Mouse (Mus musculus) heart, embryonic 11.5 days (tissue): ENCODE measurements around the gene Slc24a2. TPM values are rescaled to one million over a fixed set of nuclear protein-coding genes. Genes with fewer than 3 reads are reported as not detected.

ENCODE experiments used
- ATAC-seq: fragments of 200-750 bp; cut with Nextera tagmentation; replicated peaks from 2 replicates; pipeline ENCODE4 v1.8.0; 2017; ENCODE audit warnings: moderate library complexity; ENCODE audit not compliant: insufficient number of reproducible peaks, low FRiP score, low TSS enrichment
- H3K27ac ChIP-seq: fragments of 300-500 bp; sonication (generic); 2 replicates; pipeline ENCODE4 v1.5.1; 2014; ENCODE audit warnings: mild to moderate bottlenecking, low read depth, low read length
- H3K27me3 ChIP-seq: fragments of 300-500 bp; sonication (generic); 2 replicates; pipeline ENCODE4 v1.6.1; 2014; ENCODE audit warnings: mild to moderate bottlenecking, low read length, mixed read lengths; ENCODE audit not compliant: control insufficient read depth, insufficient read depth
- H3K36me3 ChIP-seq: fragments of 300-500 bp; sonication (generic); 2 replicates; pipeline ENCODE4 v1.6.1; 2014; ENCODE audit warnings: mild to moderate bottlenecking, low read length, moderate library complexity, mixed read lengths; ENCODE audit not compliant: control insufficient read depth, insufficient read depth
- H3K4me1 ChIP-seq: fragments of 300-500 bp; sonication (generic); 2 replicates; pipeline ENCODE4 v1.6.1; 2014; ENCODE audit warnings: low read length; ENCODE audit not compliant: control insufficient read depth, insufficient read depth
- H3K4me2 ChIP-seq: fragments of 300-500 bp; sonication (generic); 2 replicates; pipeline ENCODE4 v1.6.1; 2014; ENCODE audit warnings: mild to moderate bottlenecking, moderate library complexity
- H3K4me3 ChIP-seq: fragments of 300-500 bp; sonication (generic); 2 replicates; pipeline ENCODE4 v1.5.1; 2014; ENCODE audit warnings: low read depth, low read length
- H3K9ac ChIP-seq: fragments of 300-500 bp; sonication (generic); 2 replicates; pipeline ENCODE4 v1.6.1; 2014; ENCODE audit warnings: mild to moderate bottlenecking, low read depth, low read length, moderate library complexity
- H3K9me3 ChIP-seq: fragments of 300-500 bp; sonication (generic); replicated peaks from 2 replicates; pipeline ENCODE4 v1.6.1; 2016; ENCODE audit warnings: low read length; ENCODE audit not compliant: control insufficient read depth
- WGBS: fragments of 180-500 bp; shearing (Covaris S2); extraction: QIAGEN DNeasy Blood & Tissue Kit; methylation state at CpG from one replicate; pipeline ENCODE4 v1.1.7; 2014; ENCODE audit not compliant: insufficient replicate concordance; 5-methylcytosine and 5-hydroxymethylcytosine counted together
- polyA plus RNA-seq: library from polyadenylated mRNA; unstranded; fragments of >200 nt; fragmentation: Nextera tagmentation; extraction: Ambion mirVana; gene quantifications from 2 replicates; pipeline ENCODE4 v1.2.1, GENCODE M21; 2014

The Slc24a2 gene
- polyA plus RNA-seq, 1 experiment from 2014 or later = 6.5 TPM

DNA sequence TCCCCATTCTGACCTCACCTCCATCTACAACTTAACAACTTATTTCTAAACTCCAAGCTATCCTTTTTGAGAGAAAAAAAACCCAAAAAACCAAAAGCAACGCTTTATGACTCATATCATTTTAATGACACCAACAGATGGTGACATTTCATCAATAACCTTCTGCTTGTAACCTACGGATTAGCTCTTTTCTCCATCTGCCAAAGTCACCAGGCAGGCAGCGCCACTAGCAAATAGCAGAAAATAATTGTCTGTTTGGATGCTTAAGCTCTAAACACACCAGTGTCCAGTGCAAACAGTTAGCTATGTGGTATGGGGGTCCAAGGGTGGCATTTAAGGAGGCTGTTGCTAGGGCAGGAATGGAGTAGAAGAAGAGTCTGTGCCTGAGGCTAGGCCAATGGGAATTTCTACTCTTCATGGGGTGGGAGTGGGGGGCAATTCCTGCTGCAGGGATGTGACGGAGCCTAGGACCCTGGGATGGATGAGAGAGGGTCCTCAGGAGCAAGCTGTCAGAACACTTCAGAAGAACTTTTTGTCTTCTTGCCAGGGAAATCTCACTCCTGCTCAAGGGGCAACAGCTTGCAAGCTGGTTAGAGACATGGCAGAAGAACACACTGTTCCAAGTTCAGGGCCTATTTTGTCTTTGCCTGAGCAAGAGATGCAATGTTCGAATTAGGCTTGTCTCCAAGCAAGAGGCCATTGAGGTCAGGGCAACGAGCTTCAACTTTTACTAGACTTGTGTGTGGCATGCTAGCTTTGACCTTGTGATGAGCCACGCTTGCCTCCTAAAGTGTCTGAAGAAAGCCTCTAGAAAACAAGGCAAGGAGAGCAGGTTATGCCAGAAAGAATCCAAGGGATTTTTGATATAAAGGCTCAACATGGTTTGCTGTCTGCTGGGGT, 216.3 kb downstream of the Slc24a2 start:
- H3K36me3 ChIP-seq = no peaks in the 10 kb centered on the region
- no peaks in the 10 kb centered on the region for H3K27me3 ChIP-seq
- H3K4me2 ChIP-seq = no peak overlapping the region
- 79% methylated on average over 7 of the region's 7 CpGs for WGBS
- no peak overlapping the region for H3K9ac ChIP-seq
- H3K27ac ChIP-seq = no peak overlapping the region
- no peaks in the 10 kb centered on the region for H3K9me3 ChIP-seq
- no peak overlapping the region for H3K4me3 ChIP-seq
- ATAC-seq = no peak
- peaks cover 4% of the 10 kb centered on the region; the same call in 1 of the 2 replicates for H3K4me1 ChIP-seq

DNA sequence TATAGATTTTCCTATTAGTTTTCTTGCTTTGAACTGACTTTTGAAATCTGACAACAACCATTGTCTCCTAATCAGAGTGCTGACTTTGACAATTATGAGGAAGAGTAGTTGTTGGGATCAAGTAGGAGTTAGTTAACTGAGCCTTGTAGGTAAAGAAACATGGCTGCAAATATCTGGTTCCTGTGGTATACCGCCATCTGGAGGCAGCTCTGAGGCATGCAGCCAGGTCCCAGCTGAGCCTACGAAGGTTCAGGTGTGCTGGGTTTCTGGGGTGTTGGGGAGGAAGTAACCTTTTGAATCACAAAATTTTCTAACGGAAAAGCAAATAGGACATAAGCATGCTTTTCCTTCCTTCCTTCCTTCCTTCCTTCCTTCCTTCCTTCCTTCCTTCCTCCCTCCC, 237.8 kb downstream of the Slc24a2 start:
- 47% methylated on average over 3 of the region's 3 CpGs for WGBS
- H3K27ac ChIP-seq = no peak overlapping the region
- no peak for ATAC-seq
- H3K4me2 ChIP-seq = no peak overlapping the region
- H3K27me3 ChIP-seq = no peaks in the 10 kb centered on the region
- no peak overlapping the region for H3K9ac ChIP-seq
- H3K4me3 ChIP-seq = no peak overlapping the region
- H3K4me1 ChIP-seq = no peaks in the 10 kb centered on the region
- H3K36me3 ChIP-seq = no peaks in the 10 kb centered on the region
- H3K9me3 ChIP-seq = no peaks in the 10 kb centered on the region

DNA sequence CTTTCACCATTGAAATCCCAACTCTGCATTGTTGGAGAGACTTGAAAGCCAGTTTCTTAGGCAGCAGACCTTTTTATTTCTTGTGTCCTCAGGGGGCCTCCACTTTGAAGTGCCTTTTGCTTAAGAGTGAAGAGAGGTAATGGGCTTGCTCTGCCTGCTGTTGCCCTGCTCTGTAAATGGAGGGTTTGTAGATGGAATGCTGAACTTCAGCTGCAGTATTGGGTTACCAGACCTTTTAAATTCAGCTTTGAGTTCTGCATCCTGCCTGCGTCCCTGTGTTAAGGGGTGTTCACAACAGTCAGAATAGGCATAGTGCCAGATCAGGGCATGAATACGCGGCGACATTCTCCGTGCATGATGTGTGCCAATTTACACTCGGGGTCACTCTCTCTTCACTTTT, 241.0 kb downstream of the Slc24a2 start:
- Histone ChIP-seq H3K36me3 (no peaks in the 10 kb centered on the region), H3K4me2 (no peak overlapping the region)
- WGBS = 78% methylated on average over 6 of the region's 6 CpGs

DNA sequence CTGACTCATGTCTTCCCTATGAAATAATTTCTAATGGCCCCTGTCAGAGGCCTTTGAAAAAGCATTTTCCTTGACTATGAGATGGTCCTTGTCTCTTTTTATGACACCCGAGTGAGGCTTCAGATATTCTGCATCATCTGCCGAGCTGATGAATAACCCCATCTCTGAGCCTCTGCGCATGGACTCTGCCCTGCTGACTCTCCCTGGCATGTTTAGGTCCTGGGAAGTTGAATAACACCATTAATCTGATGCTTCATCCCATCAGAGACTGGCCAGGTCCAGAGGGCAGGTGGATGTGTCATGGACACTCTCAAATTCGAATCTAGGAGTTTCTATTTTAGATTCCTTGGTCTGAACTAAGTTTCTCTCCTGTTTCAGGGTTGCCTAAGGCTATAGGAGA, 242.4 kb downstream of the Slc24a2 start:
- WGBS = 77% methylated on average over 4 of the region's 4 CpGs
- Histone ChIP-seq H3K4me1 (no peaks in the 10 kb centered on the region), H3K27me3 (no peaks in the 10 kb centered on the region), H3K9ac (no peak overlapping the region), H3K9me3 (no peaks in the 10 kb centered on the region), H3K36me3 (no peaks in the 10 kb centered on the region), H3K4me2 (no peak overlapping the region), H3K4me3 (no peak overlapping the region), H3K27ac (no peak overlapping the region)
- ATAC-seq = no peak

More for the DNA sequence above, 241.0 kb downstream of the Slc24a2 start:
- H3K9me3 ChIP-seq = no peaks in the 10 kb centered on the region
- no peak overlapping the region for H3K27ac ChIP-seq
- H3K4me1 ChIP-seq = no peaks in the 10 kb centered on the region
- no peaks in the 10 kb centered on the region for H3K27me3 ChIP-seq
- H3K4me3 ChIP-seq = no peak overlapping the region
- H3K9ac ChIP-seq = no peak overlapping the region
- ATAC-seq = no peak

DNA sequence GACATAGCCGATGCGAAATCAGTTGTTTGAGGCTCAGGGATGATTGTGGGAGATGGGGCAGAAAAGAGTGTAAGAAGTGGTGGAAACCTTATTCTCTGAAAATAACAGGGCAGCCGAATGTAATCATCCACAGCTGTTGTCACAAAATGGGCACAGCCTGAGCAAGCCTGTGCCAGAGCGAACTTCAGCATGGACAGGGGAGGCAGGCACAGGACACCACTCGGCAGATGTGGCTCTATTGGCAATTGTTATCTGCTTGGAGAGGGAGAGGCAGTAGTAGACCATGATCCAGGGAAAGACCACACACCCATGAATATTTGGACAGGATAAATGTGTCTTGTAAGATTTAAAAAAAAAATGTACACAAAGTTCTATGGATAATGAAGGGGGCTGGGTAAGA, 253.0 kb downstream of the Slc24a2 start:
- Histone ChIP-seq H3K9ac (no peak overlapping the region), H3K4me2 (no peak overlapping the region), H3K36me3 (no peaks in the 10 kb centered on the region), H3K27me3 (no peaks in the 10 kb centered on the region), H3K4me1 (no peaks in the 10 kb centered on the region), H3K9me3 (no peaks in the 10 kb centered on the region; the same call in 1 of the 2 replicates), H3K4me3 (no peak overlapping the region), H3K27ac (no peak overlapping the region)
- no peak for ATAC-seq
- 83% methylated on average over 5 of the region's 5 CpGs for WGBS

DNA sequence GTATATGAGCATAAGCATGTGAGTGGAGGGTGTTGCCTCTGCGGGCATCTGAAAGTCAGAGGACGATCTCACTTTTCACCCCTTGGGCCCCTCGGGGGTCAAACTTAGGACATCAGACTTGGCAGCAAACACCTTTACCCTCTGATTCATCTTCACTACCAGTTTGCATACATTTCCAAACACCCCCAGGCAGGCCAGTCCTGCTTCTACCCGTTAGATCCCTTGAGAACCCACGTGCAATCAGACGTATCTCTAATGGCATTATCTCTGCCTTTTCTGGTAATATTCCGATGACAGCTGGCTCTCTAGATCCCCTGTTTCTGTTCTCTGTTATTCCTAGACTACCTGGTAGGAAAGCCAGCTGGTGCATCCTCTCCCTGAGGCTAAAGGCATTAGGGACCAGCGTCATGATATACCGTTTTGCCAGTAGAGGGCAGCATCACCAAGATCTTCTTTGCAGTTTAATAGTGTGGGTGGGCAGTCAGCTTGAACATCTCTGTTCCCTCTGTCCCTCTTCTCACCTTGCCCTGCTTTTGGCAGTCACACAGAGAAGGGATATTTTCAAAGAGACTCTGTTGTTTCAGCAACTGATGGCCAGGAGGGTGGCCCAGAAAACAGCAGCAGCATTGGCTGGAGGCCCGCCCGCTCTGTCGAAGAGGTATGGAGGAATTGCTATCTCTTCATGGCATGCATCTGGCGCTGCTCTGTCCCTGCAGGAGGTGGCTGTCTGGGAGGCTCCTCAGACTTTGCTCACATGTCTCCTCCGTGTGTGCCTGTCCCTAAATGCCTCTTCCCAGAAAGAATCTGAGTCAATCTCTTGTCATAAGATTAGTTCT, 272.5 kb downstream of the Slc24a2 start:
- WGBS = 33% methylated on average over 14 of the region's 14 CpGs
- H3K4me1 ChIP-seq = peaks cover 14% of the 10 kb centered on the region
- H3K4me3 ChIP-seq = peak overlapping the region; percentile 0; the same call in 1 of the 2 replicates
- H3K4me2 ChIP-seq = peak overlapping the region; percentile 44
- H3K9me3 ChIP-seq = no peaks in the 10 kb centered on the region
- H3K27me3 ChIP-seq = no peaks in the 10 kb centered on the region
- no peak overlapping the region for H3K27ac ChIP-seq
- no peak overlapping the region for H3K9ac ChIP-seq
- H3K36me3 ChIP-seq = no peaks in the 10 kb centered on the region
- ATAC-seq = no peak

DNA sequence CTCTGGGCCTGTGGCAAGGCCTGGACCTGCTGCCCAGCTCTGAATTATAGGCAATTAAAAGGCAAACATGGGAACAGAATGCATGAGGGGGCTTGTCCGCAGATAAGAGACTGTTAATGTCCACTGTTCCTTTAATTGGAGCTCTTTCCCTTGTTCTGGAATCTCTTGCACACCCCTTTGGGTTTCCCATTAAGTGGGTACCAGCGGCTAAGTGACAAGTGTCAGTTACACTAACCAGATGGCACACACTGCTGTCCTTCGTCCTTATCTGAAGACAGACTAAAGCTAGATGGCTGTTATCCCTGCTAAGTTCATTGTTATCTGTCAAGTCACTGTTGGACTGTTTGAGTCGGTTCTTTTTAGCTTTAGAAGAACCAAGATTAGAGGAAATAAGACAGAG, 274.8 kb downstream of the Slc24a2 start:
- no peak overlapping the region for H3K9ac ChIP-seq
- WGBS = 14% methylated on average over 4 of the region's 4 CpGs
- peaks cover 14% of the 10 kb centered on the region for H3K4me1 ChIP-seq
- H3K4me2 ChIP-seq = no peak overlapping the region; the same call in 1 of the 2 replicates
- H3K36me3 ChIP-seq = no peaks in the 10 kb centered on the region
- no peak overlapping the region for H3K4me3 ChIP-seq
- no peaks in the 10 kb centered on the region for H3K27me3 ChIP-seq
- peak; percentile 80 for ATAC-seq
- H3K9me3 ChIP-seq = no peaks in the 10 kb centered on the region
- peak overlapping the region; percentile 22; the same call in 1 of the 2 replicates for H3K27ac ChIP-seq

DNA sequence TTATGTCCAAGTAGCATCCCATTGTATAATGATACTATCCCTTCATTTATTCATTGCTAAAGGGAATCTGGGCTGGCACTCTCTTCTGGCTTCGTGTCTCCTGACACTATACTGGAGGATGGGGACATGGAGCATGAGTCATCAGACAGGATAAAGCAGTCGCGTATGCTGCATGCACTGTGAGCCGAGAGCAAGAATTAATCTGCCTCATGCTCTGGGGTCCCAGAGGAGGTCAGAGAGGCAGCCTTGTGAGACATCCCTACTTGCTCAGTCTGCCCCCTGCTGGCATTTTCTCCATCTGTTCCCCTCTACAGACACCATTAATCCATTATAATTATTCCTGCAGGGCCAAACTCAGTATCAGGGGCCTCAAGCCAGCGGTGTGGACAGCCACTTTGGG, 276.8 kb downstream of the Slc24a2 start:
- Histone ChIP-seq H3K4me1 (peaks cover 14% of the 10 kb centered on the region), H3K4me3 (no peak overlapping the region), H3K27me3 (no peaks in the 10 kb centered on the region), H3K27ac (no peak overlapping the region), H3K4me2 (no peak overlapping the region), H3K9ac (no peak overlapping the region), H3K36me3 (no peaks in the 10 kb centered on the region), H3K9me3 (no peaks in the 10 kb centered on the region)
- ATAC-seq = no peak
- WGBS = 32% methylated on average over 5 of the region's 5 CpGs
